Mouse (Mus musculus) megakaryocyte, embryonic 14.5 days (primary cell): ENCODE data around the gene Ikzf1.

Experiments
- FLI1 ChIP-seq: IDR thresholded peaks from 2 replicates; pipeline ENCODE4 v1.6.1; 2012; ENCODE audit warnings: low read length, inconsistent platforms, mixed read lengths
- GATA1 ChIP-seq: IDR thresholded peaks from 3 replicates; pipeline ENCODE4 v1.6.1; 2012; ENCODE audit warnings: mixed read lengths, low read length, inconsistent platforms, borderline replicate concordance

GRCm38 (mm10) chr11:11660651-11661050, 24.2 kb upstream of the Ikzf1 start:
- TF ChIP-seq GATA1 (no peak), FLI1 (no peak)
